Mouse (Mus musculus) neural tube, embryonic 10.5 days (tissue): ENCODE results near the gene Gm9945.

ENCODE experiments used
- DNase-seq: peaks from one replicate; pipeline ENCODE4 v3.0.0-alpha.2; 2017; ENCODE audit warnings: low spot score; ENCODE audit errors: extremely low spot score

The Gm9945 gene

GRCm38 (mm10) chr11:53491954-53492401 lies 12.0 kb downstream of the Gm9945 start:
- DNase-seq = no peak

GRCm38 (mm10) chr11:53493243-53493955 lies 13.4 kb downstream of the Gm9945 start:
- DNase-seq = peak; percentile 54

- no peak for DNase-seq
Observed at GRCm38 (mm10) chr11:53495417-53495816, 15.5 kb downstream of the Gm9945 start.

- DNase-seq = no peak
Observed at GRCm38 (mm10) chr11:53496946-53497345, 17.0 kb downstream of the Gm9945 start.

- no peak for DNase-seq
Observed at GRCm38 (mm10) chr11:53500569-53500968, 20.6 kb downstream of the Gm9945 start.

- no peak for DNase-seq
Observed at GRCm38 (mm10) chr11:53502039-53502765, 22.2 kb downstream of the Gm9945 start.

GRCm38 (mm10) chr11:53503738-53504137 lies 23.8 kb downstream of the Gm9945 start:
- no peak for DNase-seq

GRCm38 (mm10) chr11:53504376-53504775 lies 24.4 kb downstream of the Gm9945 start:
- no peak for DNase-seq

- DNase-seq = no peak
Observed at GRCm38 (mm10) chr11:53505026-53505663, 25.2 kb downstream of the Gm9945 start.

- no peak for DNase-seq
Observed at GRCm38 (mm10) chr11:53507098-53507805, 27.3 kb downstream of the Gm9945 start.

GRCm38 (mm10) chr11:53508152-53508551 lies 28.2 kb downstream of the Gm9945 start:
- DNase-seq = no peak

- DNase-seq = no peak
Observed at GRCm38 (mm10) chr11:53508591-53508990, 28.6 kb downstream of the Gm9945 start.

GRCm38 (mm10) chr11:53510351-53510750 lies 30.4 kb downstream of the Gm9945 start:
- no peak for DNase-seq

- no peak for DNase-seq
Observed at GRCm38 (mm10) chr11:53516775-53517627, 37.0 kb downstream of the Gm9945 start.

GRCm38 (mm10) chr11:53518759-53519158 lies 38.8 kb downstream of the Gm9945 start:
- no peak for DNase-seq

GRCm38 (mm10) chr11:53519207-53520121 lies 39.5 kb downstream of the Gm9945 start, which contains the start of gene Sept8:
Sept8 (plus strand) TSS chr11:53519257.
- peak; percentile 74 for DNase-seq

GRCm38 (mm10) chr11:53520122-53520978 lies 40.4 kb downstream of the Gm9945 start:
- DNase-seq = peak; percentile 53

- DNase-seq = no peak
Observed at GRCm38 (mm10) chr11:53521120-53521820, 41.3 kb downstream of the Gm9945 start.
